8 mouse cellular contexts compared by ENCODE assay signal in the genomic region with DNA sequence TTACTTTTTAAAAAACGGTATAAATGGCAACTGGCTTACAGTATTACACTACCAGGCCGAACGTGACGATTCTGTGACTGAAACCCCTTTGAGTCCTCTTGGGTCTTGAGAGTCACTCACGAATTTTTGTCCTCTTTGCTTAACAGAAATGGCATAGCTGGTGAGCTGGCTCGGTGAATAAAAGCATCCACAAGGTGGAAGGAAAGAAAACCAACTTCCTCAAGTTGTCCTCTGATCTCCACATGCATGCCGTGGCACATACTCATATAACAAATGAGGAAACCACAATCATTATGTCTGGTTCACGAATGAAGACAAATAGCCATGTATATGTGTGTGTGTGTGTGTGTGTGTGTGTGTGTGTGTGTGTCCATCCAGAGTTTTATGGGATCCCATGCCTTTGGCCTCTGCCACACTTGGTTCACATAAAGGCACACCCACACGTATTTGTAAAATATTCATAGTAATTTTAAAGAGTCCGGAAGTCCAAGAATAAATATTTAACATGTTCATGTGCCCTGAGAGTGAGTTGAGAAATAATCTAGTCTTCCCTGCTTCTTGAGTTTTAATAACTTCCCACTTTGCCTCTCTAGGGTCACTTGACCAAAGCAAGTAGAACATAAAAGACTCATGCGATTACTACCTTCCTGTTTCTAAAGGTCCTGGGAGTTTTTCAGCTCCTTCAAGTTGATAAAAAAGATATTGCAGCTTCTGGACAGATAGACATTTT. TPM values are rescaled to one million over a fixed set of nuclear protein-coding genes. Genes with fewer than 3 reads are reported as not detected.
DNase-seq lines count a peak whose midpoint lies in the region; ATAC-seq lines count a peak whose summit lies in the region.

No protein-coding gene starts in this region.

- no peak for DNase-seq in heart, adult 18-20 months
- DNase-seq in cerebellum, postnatal 4 days (ENCODE audit: low spot score in 2 of 2), result no peak
- DNase-seq in layer of hippocampus, adult 9-11 months, result no peak
- no peak for DNase-seq in cerebellum, postnatal 36 days

- ATAC-seq in heart, embryonic 15.5 days (replicated peaks; ENCODE audit: insufficient number of reproducible peaks, insufficient read depth, low FRiP score, low read depth), result no peak
- ATAC-seq in embryonic facial prominence, embryonic 13.5 days (ENCODE audit: insufficient number of reproducible peaks, insufficient read depth, low FRiP score, low TSS enrichment, low read depth), result peak; percentile 52; the same call in 1 of the 2 replicates
- peak; percentile 52 for ATAC-seq in intestine, embryonic 16.5 days
- peak; percentile 32 for ATAC-seq in midbrain, embryonic 15.5 days (replicated peaks)

- peaks cover under 1% of the 10 kb centered on the region; the same call in 1 of the 2 replicates for H3K36me3 ChIP-seq in heart, embryonic 15.5 days
- peaks cover 4% of the 10 kb centered on the region for H3K36me3 ChIP-seq in embryonic facial prominence, embryonic 13.5 days
- H3K36me3 ChIP-seq in intestine, embryonic 16.5 days (ENCODE audit: control insufficient read depth, insufficient read depth, low read length), result no peaks in the 10 kb centered on the region
- no peaks in the 10 kb centered on the region for H3K36me3 ChIP-seq in midbrain, embryonic 15.5 days (replicated peaks)

- peaks cover 11% of the 10 kb centered on the region for H3K4me1 ChIP-seq in heart, embryonic 15.5 days (replicated peaks)
- peaks cover 14% of the 10 kb centered on the region; the same call in 1 of the 2 replicates for H3K4me1 ChIP-seq in embryonic facial prominence, embryonic 13.5 days
- H3K4me1 ChIP-seq in intestine, embryonic 16.5 days (ENCODE audit: control insufficient read depth, insufficient read depth, low read length), result 0 out of 2 replicates have a peak, but pooled peaks cover 4% of the 10 kb centered on the region
- H3K4me1 ChIP-seq in midbrain, embryonic 15.5 days, result peaks cover 11% of the 10 kb centered on the region

- H3K4me2 ChIP-seq in heart, embryonic 15.5 days, result peak overlapping the region; percentile 77
- peak overlapping the region; percentile 77 for H3K4me2 ChIP-seq in embryonic facial prominence, embryonic 13.5 days
- peak overlapping the region; percentile 69 for H3K4me2 ChIP-seq in intestine, embryonic 16.5 days (ENCODE audit: low read depth, low read length)
- H3K4me2 ChIP-seq in midbrain, embryonic 15.5 days, result peak overlapping the region; percentile 96

- H3K9me3 ChIP-seq in heart, embryonic 15.5 days (replicated peaks), result no peaks in the 10 kb centered on the region
- H3K9me3 ChIP-seq in embryonic facial prominence, embryonic 13.5 days, result no peaks in the 10 kb centered on the region
- no peaks in the 10 kb centered on the region for H3K9me3 ChIP-seq in intestine, embryonic 16.5 days (ENCODE audit: control insufficient read depth, low read length)
- no peaks in the 10 kb centered on the region for H3K9me3 ChIP-seq in midbrain, embryonic 15.5 days

- H3K27me3 ChIP-seq in heart, embryonic 15.5 days, result peaks cover 17% of the 10 kb centered on the region
- H3K27me3 ChIP-seq in embryonic facial prominence, embryonic 13.5 days, result peaks cover 4% of the 10 kb centered on the region
- no peaks in the 10 kb centered on the region; the same call in 1 of the 2 replicates for H3K27me3 ChIP-seq in intestine, embryonic 16.5 days (replicated peaks; ENCODE audit: control insufficient read depth, insufficient read depth, low read length)
- H3K27me3 ChIP-seq in midbrain, embryonic 15.5 days (replicated peaks), result no peaks in the 10 kb centered on the region

- 0 out of 2 replicates have a peak overlapping the region, but pooled peaks have one; percentile 6 for H3K9ac ChIP-seq in heart, embryonic 15.5 days
- H3K9ac ChIP-seq in embryonic facial prominence, embryonic 13.5 days, result peak overlapping the region; percentile 74
- H3K9ac ChIP-seq in intestine, embryonic 16.5 days (ENCODE audit: low read depth, low read length), result peak overlapping the region; percentile 62
- peak overlapping the region; percentile 44 for H3K9ac ChIP-seq in midbrain, embryonic 15.5 days

- H3K4me3 ChIP-seq in heart, embryonic 15.5 days, result peak overlapping the region; percentile 71
- H3K4me3 ChIP-seq in embryonic facial prominence, embryonic 13.5 days, result peak overlapping the region; percentile 78
- peak overlapping the region; percentile 77 for H3K4me3 ChIP-seq in intestine, embryonic 16.5 days (ENCODE audit: low read length)
- H3K4me3 ChIP-seq in midbrain, embryonic 15.5 days, result peak overlapping the region; percentile 49

- H3K27ac ChIP-seq in heart, embryonic 15.5 days, result 0 out of 2 replicates have a peak overlapping the region, but pooled peaks have one; percentile 6
- H3K27ac ChIP-seq in embryonic facial prominence, embryonic 13.5 days, result 0 out of 2 replicates have a peak overlapping the region, but pooled peaks have one; percentile 11
- no peak overlapping the region for H3K27ac ChIP-seq in intestine, embryonic 16.5 days (ENCODE audit: low read length)
- peak overlapping the region; percentile 74 for H3K27ac ChIP-seq in midbrain, embryonic 15.5 days

- 39% methylated on average over 11 of the region's 11 CpGs for WGBS in heart, embryonic 15.5 days
- WGBS in embryonic facial prominence, embryonic 13.5 days, result 37% methylated on average over 11 of the region's 11 CpGs
- WGBS in intestine, embryonic 16.5 days, result 37% methylated on average over 11 of the region's 11 CpGs
- 39% methylated on average over 11 of the region's 11 CpGs for WGBS in midbrain, embryonic 15.5 days

RNA-seq across cellular contexts. Expression of a gene that starts 0.6 kb away (rescaled TPM):
- polyA plus RNA-seq in heart, embryonic 15.5 days (2015; fragmentation: Nextera tagmentation; extraction: Ambion mirVana), result 35.7 and 39.2 TPM in 2 replicates
- total RNA-seq in heart, adult 18-20 months (2021), result under 1 TPM; 0.22 to 0.44 TPM
- 52.3 and 54.2 TPM in 2 replicates for polyA plus RNA-seq in embryonic facial prominence, embryonic 13.5 days (2015; fragmentation: Nextera tagmentation; extraction: Ambion mirVana)
- 30.8 and 36.8 TPM in 2 replicates for polyA plus RNA-seq in intestine, embryonic 16.5 days (2015; fragmentation: Nextera tagmentation; extraction: Ambion mirVana)
- polyA plus RNA-seq in midbrain, embryonic 15.5 days (2015; fragmentation: Nextera tagmentation; extraction: Ambion mirVana), result 7.0 and 7.2 TPM in 2 replicates

RNA-seq across cellular contexts. Expression of a gene that starts 6.4 kb away (rescaled TPM):
- 0.28 and 0.39 TPM in 2 replicates for polyA plus RNA-seq in heart, embryonic 15.5 days (2015; fragmentation: Nextera tagmentation; extraction: Ambion mirVana)
- total RNA-seq in heart, adult 18-20 months (2021), result not detected
- polyA plus RNA-seq in embryonic facial prominence, embryonic 13.5 days (2015; fragmentation: Nextera tagmentation; extraction: Ambion mirVana), result not detected in 2 replicates
- polyA plus RNA-seq in intestine, embryonic 16.5 days (2015; fragmentation: Nextera tagmentation; extraction: Ambion mirVana), result 0.10 and 0.17 TPM in 2 replicates
- 0.13 and 0.33 TPM in 2 replicates for polyA plus RNA-seq in midbrain, embryonic 15.5 days (2015; fragmentation: Nextera tagmentation; extraction: Ambion mirVana)

RNA-seq across cellular contexts. Expression of a gene that starts 40.0 kb away (rescaled TPM):
- 36.4 and 45.6 TPM in 2 replicates for polyA plus RNA-seq in heart, embryonic 15.5 days (2015; fragmentation: Nextera tagmentation; extraction: Ambion mirVana)
- 10 to 100 TPM; 53.2 to 69.3 TPM for total RNA-seq in heart, adult 18-20 months (2021)
- polyA plus RNA-seq in embryonic facial prominence, embryonic 13.5 days (2015; fragmentation: Nextera tagmentation; extraction: Ambion mirVana), result 30.6 and 32.2 TPM in 2 replicates
- polyA plus RNA-seq in intestine, embryonic 16.5 days (2015; fragmentation: Nextera tagmentation; extraction: Ambion mirVana), result 43.0 and 43.2 TPM in 2 replicates
- 33.5 and 35.1 TPM in 2 replicates for polyA plus RNA-seq in midbrain, embryonic 15.5 days (2015; fragmentation: Nextera tagmentation; extraction: Ambion mirVana)

RNA-seq across cellular contexts. Expression of a gene that starts 43.6 kb away (rescaled TPM):
- 19.6 and 20.0 TPM in 2 replicates for polyA plus RNA-seq in heart, embryonic 15.5 days (2015; fragmentation: Nextera tagmentation; extraction: Ambion mirVana)
- total RNA-seq in heart, adult 18-20 months (2021), result 1 to 10 TPM; 7.6 to 9.4 TPM
- polyA plus RNA-seq in embryonic facial prominence, embryonic 13.5 days (2015; fragmentation: Nextera tagmentation; extraction: Ambion mirVana), result 28.4 and 31.3 TPM in 2 replicates
- 16.3 and 17.6 TPM in 2 replicates for polyA plus RNA-seq in intestine, embryonic 16.5 days (2015; fragmentation: Nextera tagmentation; extraction: Ambion mirVana)
- polyA plus RNA-seq in midbrain, embryonic 15.5 days (2015; fragmentation: Nextera tagmentation; extraction: Ambion mirVana), result 16.9 and 17.7 TPM in 2 replicates

Comparison
In these comparisons a context has a peak if more than half of its experiments do, and no peak if none do; other contexts are left out.
1. H3K9ac ChIP-seq: peak in every context shown above with its lines; median percentile 74 in embryonic facial prominence, embryonic 13.5 days; 62 in intestine, embryonic 16.5 days; 44 in midbrain, embryonic 15.5 days; 6 in heart, embryonic 15.5 days.